Mouse (Mus musculus) heart, postnatal 0 days (tissue): ENCODE results near the gene Uap1. TPM values are rescaled to one million over a fixed set of nuclear protein-coding genes. Genes with fewer than 3 reads are reported as not detected.

Experiments used
- ATAC-seq: fragments of 200-750 bp; cut with Nextera tagmentation; 2 replicates; pipeline ENCODE4 v1.8.0; 2017; ENCODE audit warnings: low read depth, moderate number of reproducible peaks, moderate library complexity; ENCODE audit not compliant: insufficient read depth
- DNase-seq: peaks from one replicate; pipeline ENCODE4 v3.0.0-alpha.2; 2016; ENCODE audit warnings: low spot score
- H3K27ac ChIP-seq: fragments of 300-500 bp; sonication (generic); 2 replicates; pipeline ENCODE4 v1.5.1; 2014; ENCODE audit warnings: low read depth, mild to moderate bottlenecking
- H3K27me3 ChIP-seq: fragments of 300-500 bp; sonication (generic); 2 replicates; pipeline ENCODE4 v1.6.1; 2014; ENCODE audit warnings: low read length, mixed read lengths; ENCODE audit not compliant: control insufficient read depth, insufficient read depth
- H3K36me3 ChIP-seq: fragments of 300-500 bp; sonication (generic); replicated peaks from 2 replicates; pipeline ENCODE4 v1.6.1; 2014; ENCODE audit warnings: low read length, mixed read lengths; ENCODE audit not compliant: control insufficient read depth, insufficient read depth
- H3K4me1 ChIP-seq: fragments of 300-500 bp; sonication (generic); 2 replicates; pipeline ENCODE4 v1.6.1; 2014; ENCODE audit warnings: antibody characterized with exemption; ENCODE audit not compliant: control insufficient read depth, insufficient read depth
- H3K4me2 ChIP-seq: fragments of 300-500 bp; sonication (generic); 2 replicates; pipeline ENCODE4 v1.6.1; 2014; ENCODE audit warnings: low read depth, mild to moderate bottlenecking, low read length, moderate library complexity
- H3K4me3 ChIP-seq: fragments of 300-500 bp; sonication (generic); 2 replicates; pipeline ENCODE4 v1.5.1; 2014; ENCODE audit warnings: low read depth, low read length
- H3K9ac ChIP-seq: fragments of 300-500 bp; sonication (generic); replicated peaks from 2 replicates; pipeline ENCODE4 v1.6.1; 2014; ENCODE audit warnings: low read depth, low read length, mixed read lengths
- H3K9me3 ChIP-seq: fragments of 300-500 bp; sonication (generic); replicated peaks from 2 replicates; pipeline ENCODE4 v1.6.1; 2016; ENCODE audit warnings: low read length; ENCODE audit not compliant: control insufficient read depth
- CTCF ChIP-seq: IDR thresholded peaks from 2 replicates; pipeline ENCODE4 v1.5.1; 2016; ENCODE audit warnings: antibody characterized with exemption, control low read depth, low read depth
- EP300 ChIP-seq: IDR thresholded peaks from 2 replicates; pipeline ENCODE4 v1.6.1; 2016; ENCODE audit warnings: antibody characterized with exemption, low read depth
- WGBS: fragments of 180-500 bp; shearing (Covaris S2); extraction: QIAGEN DNeasy Blood & Tissue Kit; methylation state at CpG from one replicate; pipeline ENCODE4 v1.1.7; 2014; 5-methylcytosine and 5-hydroxymethylcytosine counted together
- polyA plus RNA-seq: library from polyadenylated mRNA; unstranded; fragments of >200 nt; fragmentation: Nextera tagmentation; extraction: Ambion mirVana; gene quantifications from 2 replicates; pipeline ENCODE4 v1.2.1, GENCODE M21; 2015
- total RNA-seq: library from RNA; depleted of rRNA; stranded (reverse); fragments of >200 nt; gene quantifications from 2 replicates; pipeline ENCODE4 v1.2.3, GENCODE M21; 2014; ENCODE audit warnings: low replicate concordance

The Uap1 gene
- total and polyA plus RNA-seq, 2 experiments from 2014 or later: 26.1 to 40.2 TPM

DNA sequence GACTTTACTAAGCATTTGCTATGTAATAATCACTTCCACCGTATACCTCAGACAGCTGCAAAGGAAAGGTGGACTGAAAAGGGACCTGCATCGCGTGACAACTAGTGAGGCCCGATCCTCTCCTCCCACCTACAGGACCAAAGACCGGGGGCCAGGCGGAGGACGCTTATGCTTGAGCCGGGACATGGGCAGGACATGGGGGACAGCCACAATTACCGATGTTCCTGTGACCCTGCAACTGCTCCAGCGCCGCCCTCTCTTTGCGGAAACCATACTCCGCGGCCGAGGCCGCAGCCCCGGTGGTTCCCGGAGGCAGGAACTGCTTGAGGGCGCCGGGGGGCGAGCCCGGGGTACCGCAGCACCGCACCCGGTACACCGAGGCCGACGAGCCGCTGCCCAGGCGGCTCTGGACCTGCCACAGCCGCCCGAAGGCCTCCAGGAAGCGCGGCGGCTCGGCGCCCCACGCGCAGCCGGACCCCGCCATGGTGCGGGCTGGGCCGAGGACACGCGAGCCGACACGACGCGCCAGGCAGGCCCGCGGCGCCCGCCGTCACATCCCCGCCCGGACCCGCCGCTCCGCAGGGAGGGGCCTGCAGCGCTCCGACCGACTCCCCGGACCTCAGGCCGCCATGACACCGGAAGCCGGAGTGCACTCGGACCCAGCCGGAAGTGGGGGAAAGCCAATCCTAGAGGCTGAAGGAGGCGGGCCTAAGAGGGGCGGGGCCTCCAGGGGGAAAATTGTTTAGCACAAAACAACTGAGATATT lies 40.2 kb upstream of the Uap1 start, which contains the start of gene Uhmk1:
Gene Uhmk1 (minus strand): TSS at position 641 of the 766 bp plus-strand sequence.
- Histone ChIP-seq H3K4me1 (peaks cover 6% of the 10 kb centered on the region; the same call in 1 of the 2 replicates), H3K4me3 (peak within 1 kb of the TSS; percentile 79), H3K4me2 (peak within 1 kb of the TSS; percentile 86), H3K9ac (peak within 1 kb of the TSS; percentile 95), H3K36me3 (peaks cover 18% of the 10 kb centered on the region), H3K27ac (peak within 1 kb of the TSS; percentile 90), H3K9me3 (no peaks in the 10 kb centered on the region), H3K27me3 (peaks cover 8% of the 10 kb centered on the region; the same call in 1 of the 2 replicates)
- DNase-seq: peak; percentile 85
- under 1% methylated on average over 47 of the region's 70 CpGs for WGBS
- TF ChIP-seq EP300 (no peak), CTCF (no peak)
- peak; percentile 98 for ATAC-seq

DNA sequence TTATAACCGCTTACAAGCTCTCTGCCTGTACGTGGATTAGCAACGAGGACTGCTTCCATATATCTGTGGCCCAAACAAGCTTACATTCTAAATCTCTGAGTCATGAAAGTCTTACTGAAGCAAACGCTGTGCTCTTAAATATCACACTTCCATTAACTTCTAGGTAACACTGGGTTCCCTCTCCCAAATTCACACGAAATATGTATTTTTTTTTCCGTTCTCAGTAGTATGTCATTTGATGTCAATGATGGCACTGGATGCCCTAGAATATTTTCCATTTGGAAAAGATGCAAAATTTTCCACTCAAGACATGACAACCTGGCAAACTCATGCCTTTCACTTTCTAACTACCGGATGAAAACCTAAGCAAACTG lies 39.6 kb upstream of the Uap1 start:
- Histone ChIP-seq H3K4me3 (peak overlapping the region; percentile 79), H3K36me3 (peaks cover 20% of the 10 kb centered on the region), H3K4me1 (peaks cover 6% of the 10 kb centered on the region; the same call in 1 of the 2 replicates), H3K4me2 (peak overlapping the region; percentile 86), H3K27ac (peak overlapping the region; percentile 90), H3K9ac (peak overlapping the region; percentile 95), H3K9me3 (no peaks in the 10 kb centered on the region), H3K27me3 (peaks cover 8% of the 10 kb centered on the region; the same call in 1 of the 2 replicates)
- WGBS: 15% methylated on average over 7 of the region's 7 CpGs
- DNase-seq: no peak
- no peak for ATAC-seq
- TF ChIP-seq EP300: no peak
- TF ChIP-seq CTCF: no peak

- H3K27ac ChIP-seq: no peak overlapping the region
- no peak overlapping the region for H3K9ac ChIP-seq
- H3K9me3 ChIP-seq: no peaks in the 10 kb centered on the region
- peaks cover 8% of the 10 kb centered on the region; the same call in 1 of the 2 replicates for H3K27me3 ChIP-seq
- DNase-seq: no peak
- no peak overlapping the region for H3K4me3 ChIP-seq
- peaks cover 31% of the 10 kb centered on the region for H3K36me3 ChIP-seq
- WGBS: 87% methylated on average over 10 of the region's 10 CpGs
- H3K4me2 ChIP-seq: no peak overlapping the region
- H3K4me1 ChIP-seq: peaks cover 6% of the 10 kb centered on the region; the same call in 1 of the 2 replicates
- no peak for ATAC-seq
- TF ChIP-seq CTCF (no peak), EP300 (no peak)
Observed at GRCm38 (mm10) chr1:170213181-170213879, 38.6 kb upstream of the Uap1 start.

- no peak for DNase-seq
- no peak for ATAC-seq
- Histone ChIP-seq H3K9me3 (no peaks in the 10 kb centered on the region), H3K27me3 (no peaks in the 10 kb centered on the region), H3K27ac (no peak overlapping the region), H3K4me3 (no peak overlapping the region), H3K4me1 (no peaks in the 10 kb centered on the region), H3K4me2 (no peak overlapping the region), H3K9ac (no peak overlapping the region), H3K36me3 (peaks cover 75% of the 10 kb centered on the region)
- 91% methylated on average over 6 of the region's 6 CpGs for WGBS
- TF ChIP-seq EP300 (no peak), CTCF (no peak)
Observed at GRCm38 (mm10) chr1:170206395-170206794, 31.6 kb upstream of the Uap1 start.

- peak; percentile 33; the same call in 1 of the 2 replicates for ATAC-seq
- DNase-seq: no peak
Observed at GRCm38 (mm10) chr1:170200379-170200778, 25.6 kb upstream of the Uap1 start.

More at GRCm38 (mm10) chr1:170200379-170200778, 25.6 kb upstream of the Uap1 start:
- no peak for TF ChIP-seq EP300
- peak; percentile 39 for TF ChIP-seq CTCF
- Histone ChIP-seq H3K27me3 (no peaks in the 10 kb centered on the region), H3K4me3 (no peak overlapping the region), H3K36me3 (peaks cover 74% of the 10 kb centered on the region), H3K9me3 (no peaks in the 10 kb centered on the region), H3K9ac (no peak overlapping the region), H3K27ac (no peak overlapping the region), H3K4me2 (no peak overlapping the region), H3K4me1 (no peaks in the 10 kb centered on the region)
- WGBS: 70% methylated on average over 3 of the region's 3 CpGs
